Mouse (Mus musculus): ENCODE measurements around the gene Aknad1. TPM values are rescaled to one million over a fixed set of nuclear protein-coding genes. Genes with fewer than 3 reads are reported as not detected.

Gene Aknad1
- polyA plus RNA-seq, 1 experiment from 2014 or later, result 0.13 TPM

DNA sequence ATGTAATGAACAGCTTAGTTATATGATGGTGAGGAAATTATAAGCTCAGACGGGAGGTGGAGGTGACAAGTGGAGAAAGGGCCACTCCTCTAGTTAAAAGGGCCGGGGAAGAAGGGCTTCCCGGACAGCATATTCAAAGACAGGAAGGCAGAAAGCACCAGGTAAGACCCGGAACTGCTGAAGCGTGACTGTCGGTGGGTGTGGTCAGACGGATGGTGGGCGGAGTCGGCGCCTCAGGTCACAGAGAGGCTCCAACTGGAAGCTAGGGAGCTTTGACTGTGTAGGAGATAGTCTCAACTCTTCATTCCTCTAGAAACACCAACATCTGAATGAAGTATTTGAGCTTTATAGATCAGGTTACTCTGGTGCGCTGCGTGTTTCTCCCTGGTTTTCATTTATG is 9.1 kb upstream of the Aknad1 start:
- no peaks in the 10 kb centered on the region for H3K27me3 ChIP-seq (ENCODE audit: insufficient read depth, low read length)
- no peak overlapping the region for H3K4me3 ChIP-seq (ENCODE audit: low read depth, low read length)
- DNase-seq (peak; percentile 68), ATAC-seq (0 out of 2 replicates have a peak, but pooled peaks have one; percentile 50)
- H3K36me3 ChIP-seq (replicated peaks; ENCODE audit: insufficient read depth, low read length), result no peaks in the 10 kb centered on the region
- peak overlapping the region; percentile 30; the same call in 1 of the 2 replicates for H3K4me2 ChIP-seq (ENCODE audit: low read depth, low read length)
- no peaks in the 10 kb centered on the region for H3K9me3 ChIP-seq (ENCODE audit: low read length)
- 28% methylated on average over 12 of the region's 12 CpGs for WGBS (ENCODE audit: insufficient replicate concordance)
- no peak overlapping the region for H3K27ac ChIP-seq (ENCODE audit: low read depth)
- no peak overlapping the region for H3K9ac ChIP-seq (replicated peaks)
- peaks cover 7% of the 10 kb centered on the region; the same call in 1 of the 2 replicates for H3K4me1 ChIP-seq (ENCODE audit: insufficient read depth)
- no peak for TF ChIP-seq CTCF (IDR thresholded peaks at IDR 0.05; ENCODE audit: low read depth)
- no peak for TF ChIP-seq EP300 (IDR thresholded peaks at IDR 0.05; ENCODE audit: low read depth)

DNA sequence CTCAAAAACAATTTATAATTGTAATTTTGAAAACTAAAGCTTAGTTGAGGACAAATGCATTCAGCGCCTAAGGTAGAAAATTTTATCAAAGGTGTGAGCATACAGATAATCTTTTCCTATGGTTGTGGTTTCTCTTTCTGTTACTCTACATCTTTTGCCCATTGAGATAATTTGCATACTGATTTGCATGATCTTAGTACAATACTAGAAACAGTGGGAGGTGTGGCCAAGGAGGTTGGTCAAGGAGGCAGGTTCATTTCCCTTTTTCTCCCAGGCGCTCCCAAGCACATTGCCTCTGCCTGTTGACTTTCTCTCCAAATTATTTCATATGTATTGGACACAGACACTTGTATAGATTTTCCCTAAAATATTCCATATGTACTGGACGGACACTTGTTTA is 1.7 kb upstream of the Aknad1 start:
- DNase-seq (no peak), ATAC-seq (no peak)
- H3K9ac ChIP-seq (replicated peaks), result no peak overlapping the region
- H3K27me3 ChIP-seq (ENCODE audit: insufficient read depth, low read length), result no peaks in the 10 kb centered on the region
- TF ChIP-seq EP300 (IDR thresholded peaks at IDR 0.05; ENCODE audit: low read depth) (no peak), CTCF (IDR thresholded peaks at IDR 0.05; ENCODE audit: low read depth) (no peak)
- H3K27ac ChIP-seq (ENCODE audit: low read depth), result no peak overlapping the region
- no peaks in the 10 kb centered on the region for H3K4me1 ChIP-seq (ENCODE audit: insufficient read depth)
- no peak overlapping the region for H3K4me2 ChIP-seq (ENCODE audit: low read depth, low read length)
- H3K9me3 ChIP-seq (ENCODE audit: low read length), result no peaks in the 10 kb centered on the region
- no peak overlapping the region for H3K4me3 ChIP-seq (ENCODE audit: low read depth, low read length)
- no peaks in the 10 kb centered on the region for H3K36me3 ChIP-seq (replicated peaks; ENCODE audit: insufficient read depth, low read length)
- WGBS (ENCODE audit: insufficient replicate concordance), result 63% methylated on average over 3 of the region's 3 CpGs

DNA sequence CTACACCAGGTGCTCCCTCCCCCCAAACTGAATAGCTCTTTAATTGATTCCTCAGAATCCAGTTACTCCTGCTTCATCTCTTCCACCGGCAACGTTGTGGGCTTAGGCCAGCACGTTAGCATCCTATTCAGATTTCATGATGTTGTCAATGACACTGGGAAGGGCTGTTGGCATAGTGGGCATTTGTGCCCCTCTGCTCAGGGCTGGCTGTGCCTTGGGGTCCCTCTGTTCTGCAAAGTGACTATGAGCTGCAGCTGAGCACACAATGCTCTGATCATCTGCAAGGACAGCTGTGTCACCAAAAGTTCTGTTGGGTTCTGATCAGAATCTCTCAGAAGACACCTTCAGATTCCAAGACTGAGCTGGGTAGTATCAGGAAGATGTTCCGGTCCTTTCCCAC is 4.6 kb downstream of the Aknad1 start:
- TF ChIP-seq CTCF (IDR thresholded peaks at IDR 0.05; ENCODE audit: low read depth) (no peak), EP300 (IDR thresholded peaks at IDR 0.05; ENCODE audit: low read depth) (no peak)
- H3K4me2 ChIP-seq (ENCODE audit: low read depth, low read length), result no peak overlapping the region
- no peaks in the 10 kb centered on the region for H3K36me3 ChIP-seq (replicated peaks; ENCODE audit: insufficient read depth, low read length)
- ATAC-seq, result no peak
- DNase-seq, result no peak
- no peak overlapping the region for H3K27ac ChIP-seq (ENCODE audit: low read depth)
- no peak overlapping the region for H3K4me3 ChIP-seq (ENCODE audit: low read depth, low read length)
- H3K4me1 ChIP-seq (ENCODE audit: insufficient read depth), result no peaks in the 10 kb centered on the region; the same call in 1 of the 2 replicates
- H3K9me3 ChIP-seq (ENCODE audit: low read length), result no peaks in the 10 kb centered on the region
- H3K9ac ChIP-seq (replicated peaks), result no peak overlapping the region
- WGBS (ENCODE audit: insufficient replicate concordance), result 76% methylated on average over 4 of the region's 4 CpGs
- H3K27me3 ChIP-seq (ENCODE audit: insufficient read depth, low read length), result no peaks in the 10 kb centered on the region

DNA sequence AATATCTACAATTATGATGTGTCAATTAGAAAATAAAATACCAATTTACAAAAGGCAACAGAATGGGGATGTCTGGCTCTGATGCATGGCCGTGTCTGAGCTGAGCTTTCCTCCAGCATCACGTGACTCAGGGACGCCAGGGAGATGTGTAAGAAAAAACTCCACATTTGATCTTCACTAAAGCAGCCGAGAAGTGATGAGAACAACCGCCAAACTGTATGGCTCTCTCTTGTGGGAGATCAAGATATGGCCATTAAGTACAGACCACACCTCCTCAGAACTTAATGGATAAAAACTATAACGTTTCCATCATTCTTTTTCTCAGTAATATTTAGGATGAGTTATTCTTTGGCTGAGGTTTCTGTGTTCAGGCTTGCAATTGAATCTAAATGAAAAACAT is 11.6 kb downstream of the Aknad1 start:
- Histone ChIP-seq H3K4me3 (ENCODE audit: low read depth, low read length) (peak overlapping the region; percentile 1; the same call in 1 of the 2 replicates), H3K4me2 (ENCODE audit: low read depth, low read length) (peak overlapping the region; percentile 57), H3K9ac (replicated peaks) (no peak overlapping the region), H3K27me3 (ENCODE audit: insufficient read depth, low read length) (no peaks in the 10 kb centered on the region), H3K4me1 (ENCODE audit: insufficient read depth) (peaks cover 18% of the 10 kb centered on the region), H3K27ac (ENCODE audit: low read depth) (peak overlapping the region; percentile 44), H3K9me3 (ENCODE audit: low read length) (no peaks in the 10 kb centered on the region), H3K36me3 (replicated peaks; ENCODE audit: insufficient read depth, low read length) (no peaks in the 10 kb centered on the region)
- DNase-seq (no peak), ATAC-seq (peak; percentile 66)
- TF ChIP-seq CTCF (IDR thresholded peaks at IDR 0.05; ENCODE audit: low read depth) (no peak), EP300 (IDR thresholded peaks at IDR 0.05; ENCODE audit: low read depth) (no peak)
- 51% methylated on average over 6 of the region's 6 CpGs for WGBS (ENCODE audit: insufficient replicate concordance)

DNA sequence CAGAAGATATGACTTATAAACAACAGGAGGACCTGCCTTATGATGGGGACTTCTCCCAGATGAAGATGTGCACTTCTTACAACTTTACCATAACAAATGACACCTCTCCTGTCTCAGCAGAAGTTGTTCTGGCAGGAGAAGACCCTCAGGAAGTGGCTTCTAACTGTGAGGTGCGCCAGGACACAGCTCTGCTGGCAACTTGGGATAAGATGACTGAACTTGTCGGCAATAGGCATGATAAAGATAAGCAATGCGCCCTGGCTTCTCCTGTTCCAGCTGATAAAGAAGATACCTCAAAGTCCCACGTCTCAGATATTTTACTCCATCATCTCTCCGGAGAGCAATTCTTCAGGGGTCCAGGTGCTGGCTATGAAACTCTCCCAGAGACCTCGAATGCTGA is 12.2 kb downstream of the Aknad1 start:
- Histone ChIP-seq H3K4me1 (ENCODE audit: insufficient read depth) (peaks cover 18% of the 10 kb centered on the region), H3K4me2 (ENCODE audit: low read depth, low read length) (peak overlapping the region; percentile 57), H3K36me3 (replicated peaks; ENCODE audit: insufficient read depth, low read length) (no peaks in the 10 kb centered on the region), H3K4me3 (ENCODE audit: low read depth, low read length) (peak overlapping the region; percentile 1; the same call in 1 of the 2 replicates), H3K9me3 (ENCODE audit: low read length) (no peaks in the 10 kb centered on the region), H3K27me3 (ENCODE audit: insufficient read depth, low read length) (no peaks in the 10 kb centered on the region), H3K9ac (replicated peaks) (no peak overlapping the region), H3K27ac (ENCODE audit: low read depth) (peak overlapping the region; percentile 44)
- 38% methylated on average over 6 of the region's 6 CpGs for WGBS (ENCODE audit: insufficient replicate concordance)
- DNase-seq (no peak), ATAC-seq (peak; percentile 62)
- TF ChIP-seq EP300 (IDR thresholded peaks at IDR 0.05; ENCODE audit: low read depth) (peak; percentile 91), CTCF (IDR thresholded peaks at IDR 0.05; ENCODE audit: low read depth) (no peak)

DNA sequence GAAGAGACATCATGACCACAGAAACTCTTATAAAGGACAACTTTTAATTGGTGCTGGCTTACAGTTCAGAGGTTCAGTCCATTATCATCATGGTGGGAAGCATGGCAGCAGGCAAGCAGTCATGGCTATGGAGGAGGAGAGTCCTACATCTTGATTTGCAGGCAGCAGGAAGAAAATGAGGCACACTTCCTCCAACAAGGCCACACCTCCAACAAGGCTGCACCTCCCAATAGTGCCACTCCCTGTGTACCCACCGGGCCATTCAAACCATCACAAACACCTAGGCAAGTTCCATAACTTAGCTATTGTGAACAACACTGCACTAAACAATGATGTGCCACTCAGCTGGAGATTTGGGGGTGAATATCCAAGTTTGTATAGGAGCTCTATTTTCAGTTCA is 15.1 kb downstream of the Aknad1 start:
- H3K9ac ChIP-seq (replicated peaks), result no peak overlapping the region
- ATAC-seq (no peak), DNase-seq (no peak)
- H3K4me3 ChIP-seq (ENCODE audit: low read depth, low read length), result no peak overlapping the region
- no peak overlapping the region for H3K27ac ChIP-seq (ENCODE audit: low read depth)
- TF ChIP-seq EP300 (IDR thresholded peaks at IDR 0.05; ENCODE audit: low read depth), result no peak
- no peak for TF ChIP-seq CTCF (IDR thresholded peaks at IDR 0.05; ENCODE audit: low read depth)
- H3K9me3 ChIP-seq (ENCODE audit: low read length), result no peaks in the 10 kb centered on the region
- WGBS (ENCODE audit: insufficient replicate concordance), result 64% methylated on average over 1 of the region's 1 CpGs
- H3K4me1 ChIP-seq (ENCODE audit: insufficient read depth), result peaks cover 18% of the 10 kb centered on the region
- no peak overlapping the region for H3K4me2 ChIP-seq (ENCODE audit: low read depth, low read length)
- no peaks in the 10 kb centered on the region for H3K36me3 ChIP-seq (replicated peaks; ENCODE audit: insufficient read depth, low read length)
- no peaks in the 10 kb centered on the region for H3K27me3 ChIP-seq (ENCODE audit: insufficient read depth, low read length)

DNA sequence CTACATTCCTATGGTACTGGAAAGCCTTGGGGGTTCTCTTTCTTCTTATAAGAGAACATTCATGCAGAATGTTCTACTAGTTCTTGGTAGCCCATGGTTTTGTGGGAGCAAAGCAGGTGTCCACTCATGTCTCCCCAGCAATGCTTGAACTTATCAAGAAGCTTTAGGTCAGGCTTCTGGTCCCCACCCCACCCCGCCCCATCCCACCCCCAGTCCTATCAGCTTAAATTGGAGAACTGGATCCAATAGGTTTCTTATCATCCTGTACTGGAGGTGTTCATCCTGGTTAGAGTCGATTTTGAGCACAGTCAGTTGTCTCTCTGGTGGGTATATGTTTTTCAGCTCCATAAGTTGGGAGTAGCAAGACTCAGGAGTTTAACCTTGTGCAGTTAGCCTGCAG is 16.1 kb downstream of the Aknad1 start:
- H3K4me1 ChIP-seq (ENCODE audit: insufficient read depth), result peaks cover 14% of the 10 kb centered on the region
- TF ChIP-seq CTCF (IDR thresholded peaks at IDR 0.05; ENCODE audit: low read depth), result no peak
- no peak for TF ChIP-seq EP300 (IDR thresholded peaks at IDR 0.05; ENCODE audit: low read depth)
- H3K9ac ChIP-seq (replicated peaks), result no peak overlapping the region
- peak overlapping the region; percentile 47 for H3K4me2 ChIP-seq (ENCODE audit: low read depth, low read length)
- WGBS (ENCODE audit: insufficient replicate concordance), result 47% methylated on average over 2 of the region's 2 CpGs
- ATAC-seq, result no peak
- DNase-seq, result no peak
- H3K36me3 ChIP-seq (replicated peaks; ENCODE audit: insufficient read depth, low read length), result no peaks in the 10 kb centered on the region
- H3K9me3 ChIP-seq (ENCODE audit: low read length), result no peaks in the 10 kb centered on the region
- H3K4me3 ChIP-seq (ENCODE audit: low read depth, low read length), result no peak overlapping the region
- no peaks in the 10 kb centered on the region for H3K27me3 ChIP-seq (ENCODE audit: insufficient read depth, low read length)
- no peak overlapping the region for H3K27ac ChIP-seq (ENCODE audit: low read depth)

All from liver, postnatal 0 days (tissue).